Mouse (Mus musculus) forebrain, embryonic 15.5 days (tissue): ENCODE results near the gene Kit. TPM values are rescaled to one million over a fixed set of nuclear protein-coding genes. Genes with fewer than 3 reads are reported as not detected.

Source experiments
- ATAC-seq: fragments of 200-750 bp; cut with Nextera tagmentation; replicated peaks from 2 replicates; pipeline ENCODE4 v1.8.0; 2017; ENCODE audit warnings: mild to moderate bottlenecking, moderate TSS enrichment, moderate library complexity
- H3K27ac ChIP-seq: fragments of 300-500 bp; sonication (generic); replicated peaks from 2 replicates; pipeline ENCODE4 v1.5.1; 2015; ENCODE audit warnings: mild to moderate bottlenecking, inconsistent platforms
- H3K27me3 ChIP-seq: fragments of 300-500 bp; sonication (generic); 2 replicates; pipeline ENCODE4 v1.6.1; 2015; ENCODE audit warnings: inconsistent platforms
- H3K36me3 ChIP-seq: fragments of 300-500 bp; sonication (generic); 2 replicates; pipeline ENCODE4 v1.6.1; 2015; ENCODE audit warnings: mild to moderate bottlenecking, inconsistent platforms
- H3K4me1 ChIP-seq: fragments of 300-500 bp; sonication (generic); 2 replicates; pipeline ENCODE4 v1.6.1; 2015; ENCODE audit warnings: inconsistent platforms
- H3K4me2 ChIP-seq: fragments of 300-500 bp; sonication (generic); replicated peaks from 2 replicates; pipeline ENCODE4 v1.6.1; 2015; ENCODE audit warnings: mild to moderate bottlenecking, inconsistent platforms
- H3K4me3 ChIP-seq: fragments of 300-500 bp; sonication (generic); 2 replicates; pipeline ENCODE4 v1.5.1; 2015; ENCODE audit warnings: mild to moderate bottlenecking, inconsistent platforms
- H3K9ac ChIP-seq: fragments of 300-500 bp; sonication (generic); replicated peaks from 2 replicates; pipeline ENCODE4 v1.6.1; 2015; ENCODE audit warnings: mild to moderate bottlenecking, inconsistent platforms
- H3K9me3 ChIP-seq: fragments of 300-500 bp; sonication (generic); 2 replicates; pipeline ENCODE4 v1.6.1; 2016; ENCODE audit warnings: inconsistent platforms
- WGBS: fragments of 180-500 bp; shearing (Covaris S2); methylation state at CpG from one replicate; pipeline ENCODE4 v1.1.7; 2015; ENCODE audit warnings: mixed read lengths; 5-methylcytosine and 5-hydroxymethylcytosine counted together
- polyA plus RNA-seq: library from polyadenylated mRNA; unstranded; fragments of >200 nt; fragmentation: Nextera tagmentation; extraction: Ambion mirVana; gene quantifications from 2 replicates; pipeline ENCODE4 v1.2.1, GENCODE M21; 2015

The Kit gene
- polyA plus RNA-seq, 1 experiment from 2014 or later: 31.8 TPM

- H3K9ac ChIP-seq: peak overlapping the region; percentile 71
- H3K36me3 ChIP-seq: no peaks in the 10 kb centered on the region
- peak overlapping the region; percentile 71; the same call in 1 of the 2 replicates for H3K27ac ChIP-seq
- no peaks in the 10 kb centered on the region for H3K9me3 ChIP-seq
- peak overlapping the region; percentile 97 for H3K4me2 ChIP-seq
- ATAC-seq: no peak
- H3K27me3 ChIP-seq: no peaks in the 10 kb centered on the region
- WGBS: 4% methylated on average over 27 of the region's 27 CpGs
- peaks cover 20% of the 10 kb centered on the region for H3K4me1 ChIP-seq
- peak overlapping the region; percentile 71 for H3K4me3 ChIP-seq
Measured at GRCm38 (mm10) chr5:75574151-75574851, 415 bp upstream of the Kit start.

- Histone ChIP-seq H3K9ac (peak overlapping the region; percentile 71), H3K4me2 (peak overlapping the region; percentile 97), H3K4me1 (peaks cover 20% of the 10 kb centered on the region), H3K27me3 (no peaks in the 10 kb centered on the region), H3K4me3 (peak overlapping the region; percentile 71), H3K27ac (peak overlapping the region; percentile 71), H3K9me3 (no peaks in the 10 kb centered on the region), H3K36me3 (no peaks in the 10 kb centered on the region)
- peak; percentile 84 for ATAC-seq
- WGBS: under 1% methylated on average over 53 of the region's 53 CpGs
Measured at GRCm38 (mm10) chr5:75575567-75576515, 1.1 kb downstream of the Kit start.

- Histone ChIP-seq H3K27ac (no peak overlapping the region), H3K4me1 (peaks cover 20% of the 10 kb centered on the region), H3K27me3 (no peaks in the 10 kb centered on the region), H3K4me3 (peak overlapping the region; percentile 71), H3K9me3 (no peaks in the 10 kb centered on the region), H3K4me2 (peak overlapping the region; percentile 97), H3K36me3 (no peaks in the 10 kb centered on the region), H3K9ac (peak overlapping the region; percentile 71; the same call in 1 of the 2 replicates)
- no peak for ATAC-seq
- WGBS: 20% methylated on average over 6 of the region's 6 CpGs
Measured at GRCm38 (mm10) chr5:75576741-75577140, 2.0 kb downstream of the Kit start.

DNA sequence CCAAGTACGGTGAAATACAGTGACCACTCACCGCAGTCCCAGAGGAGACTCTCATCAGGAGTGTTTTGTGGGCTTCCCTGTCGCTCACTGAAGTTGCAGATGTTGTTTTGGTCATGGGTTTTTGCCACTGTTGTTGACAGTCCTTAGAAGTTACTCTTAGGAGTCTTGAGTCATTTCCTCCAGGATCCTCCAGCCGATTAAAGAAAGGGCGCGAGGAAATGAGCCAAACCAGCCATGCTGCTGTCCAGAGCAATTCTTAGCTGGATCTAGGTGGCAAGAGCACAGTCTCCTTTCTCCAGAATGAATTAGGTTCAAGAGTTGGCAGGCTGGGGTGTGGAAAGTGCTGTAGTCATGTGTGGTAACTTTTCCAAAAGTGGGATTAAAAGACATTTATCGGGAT, 3.4 kb downstream of the Kit start:
- H3K9me3 ChIP-seq: no peaks in the 10 kb centered on the region
- no peak overlapping the region for H3K4me3 ChIP-seq
- H3K27ac ChIP-seq: no peak overlapping the region
- no peak overlapping the region for H3K9ac ChIP-seq
- H3K4me2 ChIP-seq: no peak overlapping the region; the same call in 1 of the 2 replicates
- peaks cover 20% of the 10 kb centered on the region for H3K4me1 ChIP-seq
- ATAC-seq: no peak
- H3K27me3 ChIP-seq: no peaks in the 10 kb centered on the region
- no peaks in the 10 kb centered on the region for H3K36me3 ChIP-seq
- 74% methylated on average over 7 of the region's 7 CpGs for WGBS

DNA sequence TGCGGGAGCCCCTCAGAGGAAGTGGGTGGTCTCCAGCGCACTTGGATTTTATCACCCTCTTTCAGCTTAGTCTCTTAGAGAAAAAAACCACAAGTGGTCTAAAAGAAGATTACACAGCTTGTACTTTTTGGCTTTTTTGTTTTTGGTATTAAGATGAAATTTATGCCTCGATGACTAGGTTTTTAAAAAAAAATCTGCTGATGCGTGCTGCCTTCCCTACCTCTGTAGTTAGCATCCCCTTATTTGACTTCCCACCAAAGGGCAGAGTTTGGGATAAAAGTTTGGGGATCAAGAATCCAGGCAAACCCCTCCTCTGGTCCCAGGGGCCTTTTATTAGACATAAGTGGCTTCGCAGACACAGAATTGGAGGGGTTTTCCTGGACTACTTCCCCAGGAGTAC, 4.5 kb downstream of the Kit start:
- Histone ChIP-seq H3K27me3 (no peaks in the 10 kb centered on the region), H3K36me3 (no peaks in the 10 kb centered on the region), H3K9me3 (no peaks in the 10 kb centered on the region), H3K4me1 (peaks cover 17% of the 10 kb centered on the region), H3K4me2 (no peak overlapping the region), H3K9ac (no peak overlapping the region), H3K27ac (no peak overlapping the region), H3K4me3 (no peak overlapping the region)
- WGBS: 89% methylated on average over 5 of the region's 5 CpGs
- ATAC-seq: no peak

DNA sequence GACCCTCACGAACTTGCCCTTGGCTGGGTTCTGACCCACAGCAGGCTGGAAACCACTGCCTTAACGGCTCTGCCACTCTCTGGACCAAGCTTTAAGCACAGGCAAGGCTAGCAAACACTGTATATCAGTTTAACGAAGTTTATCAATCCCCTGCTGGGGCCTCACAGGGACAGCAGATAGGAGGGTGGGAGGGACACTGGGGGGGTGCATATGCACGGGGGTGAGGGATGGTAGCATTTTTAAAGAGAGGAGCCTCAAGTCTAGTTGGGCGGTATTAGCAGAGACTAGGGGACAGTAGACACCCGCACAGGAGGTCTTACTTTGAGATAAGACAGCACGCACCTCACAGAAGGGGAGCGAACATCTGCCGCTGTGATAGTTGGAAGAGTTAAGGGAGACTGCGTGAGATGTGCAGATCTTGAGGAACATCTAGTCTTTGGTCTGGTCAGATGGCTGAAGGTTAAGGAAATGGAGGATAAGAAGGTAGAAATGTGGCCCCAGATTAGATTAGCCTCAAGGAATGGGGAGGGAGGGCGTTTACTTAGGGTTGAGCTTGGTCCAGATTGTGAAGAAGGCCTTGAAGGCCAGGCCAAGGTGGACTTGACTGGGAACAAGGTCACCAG, 5.0 kb downstream of the Kit start:
- Histone ChIP-seq H3K36me3 (no peaks in the 10 kb centered on the region), H3K4me2 (no peak overlapping the region), H3K4me1 (peaks cover 13% of the 10 kb centered on the region), H3K4me3 (no peak overlapping the region), H3K9me3 (no peaks in the 10 kb centered on the region), H3K27me3 (no peaks in the 10 kb centered on the region), H3K9ac (no peak overlapping the region), H3K27ac (no peak overlapping the region)
- ATAC-seq: no peak
- WGBS: 81% methylated on average over 11 of the region's 11 CpGs

DNA sequence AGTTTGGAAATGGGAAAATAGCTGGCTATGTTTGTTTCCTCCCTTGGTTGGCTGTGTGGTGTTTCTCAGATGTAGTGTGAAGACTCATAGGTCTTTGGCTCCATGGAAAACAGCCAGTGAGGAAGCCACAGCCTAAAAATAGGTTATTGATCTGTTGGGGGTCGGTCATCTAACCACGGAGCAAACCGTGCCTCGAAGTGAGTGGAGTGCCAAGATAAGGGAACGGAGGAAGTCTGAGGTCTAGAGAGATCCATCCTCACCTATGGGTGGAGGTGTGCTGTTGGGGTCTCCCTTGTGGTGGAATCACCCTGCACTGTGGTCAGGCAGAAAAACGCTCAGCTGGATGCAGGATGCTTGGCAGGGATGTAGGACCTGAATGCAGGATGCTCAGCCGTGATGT, 7.2 kb downstream of the Kit start:
- no peak for ATAC-seq
- H3K27me3 ChIP-seq: no peaks in the 10 kb centered on the region
- WGBS: 90% methylated on average over 7 of the region's 7 CpGs
- no peak overlapping the region for H3K4me2 ChIP-seq
- no peak overlapping the region for H3K27ac ChIP-seq
- H3K36me3 ChIP-seq: no peaks in the 10 kb centered on the region
- H3K9ac ChIP-seq: no peak overlapping the region
- H3K4me1 ChIP-seq: peaks cover 4% of the 10 kb centered on the region; the same call in 1 of the 2 replicates
- H3K9me3 ChIP-seq: no peaks in the 10 kb centered on the region
- no peak overlapping the region for H3K4me3 ChIP-seq

GRCm38 (mm10) chr5:75587781-75588180, 13.1 kb downstream of the Kit start:
- Histone ChIP-seq H3K9me3 (no peaks in the 10 kb centered on the region), H3K4me3 (no peak overlapping the region), H3K4me2 (no peak overlapping the region), H3K27ac (no peak overlapping the region), H3K27me3 (peaks cover 9% of the 10 kb centered on the region; the same call in 1 of the 2 replicates), H3K9ac (no peak overlapping the region), H3K36me3 (no peaks in the 10 kb centered on the region), H3K4me1 (peaks cover 20% of the 10 kb centered on the region)
- ATAC-seq: no peak
- 79% methylated on average over 4 of the region's 4 CpGs for WGBS

- Histone ChIP-seq H3K9ac (no peak overlapping the region), H3K4me3 (no peak overlapping the region), H3K9me3 (no peaks in the 10 kb centered on the region), H3K27ac (no peak overlapping the region), H3K27me3 (peaks cover 9% of the 10 kb centered on the region; the same call in 1 of the 2 replicates), H3K4me2 (no peak overlapping the region), H3K36me3 (no peaks in the 10 kb centered on the region), H3K4me1 (peaks cover 27% of the 10 kb centered on the region)
- whole genome bisulfite sequencing: 84% methylated on average over 15 of the region's 15 CpGs
- no peak for ATAC-seq
Measured at GRCm38 (mm10) chr5:75589552-75590346, 15.0 kb downstream of the Kit start.

- Histone ChIP-seq H3K4me2 (no peak overlapping the region), H3K27ac (peak overlapping the region; percentile 44; the same call in 1 of the 2 replicates), H3K9ac (no peak overlapping the region), H3K4me3 (no peak overlapping the region), H3K27me3 (peaks cover 9% of the 10 kb centered on the region; the same call in 1 of the 2 replicates), H3K9me3 (no peaks in the 10 kb centered on the region), H3K36me3 (no peaks in the 10 kb centered on the region), H3K4me1 (peaks cover 39% of the 10 kb centered on the region)
- no peak for ATAC-seq
- WGBS: 8% methylated on average over 6 of the region's 6 CpGs
Measured at GRCm38 (mm10) chr5:75590961-75591360, 16.2 kb downstream of the Kit start.

- H3K9me3 ChIP-seq: no peaks in the 10 kb centered on the region
- peak; percentile 57 for ATAC-seq
- H3K27ac ChIP-seq: peak overlapping the region; percentile 44
- H3K36me3 ChIP-seq: no peaks in the 10 kb centered on the region
- H3K9ac ChIP-seq: no peak overlapping the region
- H3K4me2 ChIP-seq: no peak overlapping the region
- no peak overlapping the region for H3K4me3 ChIP-seq
- H3K4me1 ChIP-seq: peaks cover 45% of the 10 kb centered on the region
- H3K27me3 ChIP-seq: peaks cover 9% of the 10 kb centered on the region; the same call in 1 of the 2 replicates
- WGBS: 43% methylated on average over 11 of the region's 11 CpGs
Measured at GRCm38 (mm10) chr5:75591567-75591966, 16.9 kb downstream of the Kit start.
